Mouse (Mus musculus) limb, embryonic 14.5 days (tissue): ENCODE measurements around the gene Gps2. TPM values are rescaled to one million over a fixed set of nuclear protein-coding genes. Genes with fewer than 3 reads are reported as not detected.

Source experiments
- ATAC-seq: fragments of 200-750 bp; cut with Nextera tagmentation; 2 replicates; pipeline ENCODE4 v1.8.0; 2017; ENCODE audit warnings: low read depth, moderate number of reproducible peaks, moderate TSS enrichment; ENCODE audit not compliant: low FRiP score
- DNase-seq: peaks from one replicate; pipeline ENCODE4 v3.0.0-alpha.2; 2015; ENCODE audit warnings: low spot score
- H3K27ac ChIP-seq: fragments of 300-500 bp; sonication (generic); replicated peaks from 2 replicates; pipeline ENCODE4 v1.5.1; 2014; ENCODE audit warnings: low read depth, mild to moderate bottlenecking, low read length, moderate library complexity, mixed read lengths
- H3K27me3 ChIP-seq: fragments of 300-500 bp; sonication (generic); 2 replicates; pipeline ENCODE4 v1.6.1; 2014; ENCODE audit warnings: low read length, mixed read lengths; ENCODE audit not compliant: control insufficient read depth, insufficient read depth
- H3K36me3 ChIP-seq: fragments of 300-500 bp; sonication (generic); 2 replicates; pipeline ENCODE4 v1.6.1; 2014; ENCODE audit warnings: mild to moderate bottlenecking, low read length, moderate library complexity, mixed read lengths; ENCODE audit not compliant: control insufficient read depth, insufficient read depth
- H3K4me1 ChIP-seq: fragments of 300-500 bp; sonication (generic); 2 replicates; pipeline ENCODE4 v1.6.1; 2014; ENCODE audit warnings: antibody characterized with exemption, low read length, mixed read lengths; ENCODE audit not compliant: control insufficient read depth, insufficient read depth
- H3K4me2 ChIP-seq: fragments of 300-500 bp; sonication (generic); replicated peaks from 2 replicates; pipeline ENCODE4 v1.6.1; 2014; ENCODE audit warnings: low read depth, mild to moderate bottlenecking, low read length, moderate library complexity; ENCODE audit not compliant: severe bottlenecking
- H3K4me3 ChIP-seq: fragments of 300-500 bp; sonication (generic); replicated peaks from 2 replicates; pipeline ENCODE4 v1.5.1; 2014; ENCODE audit warnings: low read length
- H3K9ac ChIP-seq: fragments of 300-500 bp; sonication (generic); 2 replicates; pipeline ENCODE4 v1.6.1; 2014; ENCODE audit warnings: mild to moderate bottlenecking, low read depth, low read length, moderate library complexity; ENCODE audit not compliant: severe bottlenecking
- H3K9me3 ChIP-seq: fragments of 300-500 bp; sonication (generic); 2 replicates; pipeline ENCODE4 v1.6.1; 2016; ENCODE audit warnings: low read length; ENCODE audit not compliant: control insufficient read depth
- POLR2A ChIP-seq: fragments of 200-500 bp; IDR thresholded peaks from 2 replicates; pipeline ENCODE4 v1.8.0; 2012; ENCODE audit warnings: inconsistent platforms, mild to moderate bottlenecking, moderate library complexity, borderline replicate concordance; ENCODE audit not compliant: insufficient read depth, insufficient read length; ENCODE audit errors: extremely low read depth
- WGBS: fragments of 180-500 bp; shearing (Covaris S2); extraction: QIAGEN DNeasy Blood & Tissue Kit; methylation state at CpG from one replicate; pipeline ENCODE4 v1.1.7; 2014; 5-methylcytosine and 5-hydroxymethylcytosine counted together
- polyA plus RNA-seq, 2 experiments: library from polyadenylated mRNA; depleted of rRNA in 1 of 2; stranded (reverse) in 1 of 2; unstranded in 1 of 2; fragments of >200 nt; fragmentation: Nextera tagmentation in 1 of 2; extraction: Ambion mirVana in 1 of 2; gene quantifications; 2 replicates each; pipeline versions ENCODE4 v1.2.1 to v1.2.3; 2012 to 2014

Gene Gps2
- polyA plus RNA-seq, 2 experiments: 67.3 to 94.0 TPM

DNA sequence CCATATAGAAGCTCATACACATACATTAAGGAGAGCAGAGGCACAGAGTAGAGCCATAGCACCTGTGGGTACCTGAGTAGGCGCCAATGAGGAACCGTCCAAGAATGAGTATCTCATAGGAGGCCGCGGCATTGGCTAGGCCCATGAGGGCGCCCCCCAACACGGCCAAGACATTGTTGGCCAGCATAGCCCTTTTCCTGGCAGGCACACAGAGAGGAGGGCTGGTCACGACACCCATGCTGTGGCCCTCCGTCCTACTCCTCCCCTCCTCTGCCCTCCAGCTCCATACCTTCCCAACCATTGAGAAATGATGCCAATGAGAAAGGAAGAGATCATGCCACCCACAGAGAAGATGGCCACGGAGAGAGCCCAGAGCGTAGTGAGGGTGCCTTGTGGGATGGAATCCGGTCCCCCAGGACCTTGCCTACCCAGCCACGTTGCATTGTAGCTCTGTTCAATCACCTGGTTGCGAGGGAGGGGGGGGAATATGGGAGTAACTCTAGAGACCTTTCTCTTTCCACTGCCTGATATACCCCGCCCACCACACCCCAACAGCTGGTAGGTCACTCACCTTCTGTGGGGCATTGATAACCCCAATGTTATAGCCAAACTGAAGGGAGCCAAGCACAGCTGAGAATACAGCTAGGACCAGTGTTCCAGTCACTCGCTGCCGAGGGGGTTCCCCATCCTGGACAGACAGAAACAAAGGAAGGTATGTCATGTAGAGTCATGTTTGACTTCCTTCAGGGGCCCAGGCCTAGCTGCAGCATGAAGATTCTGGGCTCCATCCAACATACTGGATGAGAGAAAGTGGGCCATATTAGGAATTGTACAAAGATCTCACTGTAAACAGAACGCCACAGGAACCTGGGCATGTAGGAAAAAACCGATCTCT is 32.6 kb downstream of the Gps2 start:
- no peak overlapping the region for H3K9ac ChIP-seq
- H3K36me3 ChIP-seq: peaks cover 37% of the 10 kb centered on the region
- ATAC-seq (no peak), DNase-seq (no peak)
- no peaks in the 10 kb centered on the region for H3K27me3 ChIP-seq
- no peak for TF ChIP-seq POLR2A
- H3K27ac ChIP-seq: no peak overlapping the region
- peak overlapping the region; percentile 85 for H3K4me2 ChIP-seq
- H3K9me3 ChIP-seq: no peaks in the 10 kb centered on the region
- peak overlapping the region; percentile 59 for H3K4me3 ChIP-seq
- peaks cover 19% of the 10 kb centered on the region for H3K4me1 ChIP-seq
- 91% methylated on average over 18 of the region's 18 CpGs for WGBS

DNA sequence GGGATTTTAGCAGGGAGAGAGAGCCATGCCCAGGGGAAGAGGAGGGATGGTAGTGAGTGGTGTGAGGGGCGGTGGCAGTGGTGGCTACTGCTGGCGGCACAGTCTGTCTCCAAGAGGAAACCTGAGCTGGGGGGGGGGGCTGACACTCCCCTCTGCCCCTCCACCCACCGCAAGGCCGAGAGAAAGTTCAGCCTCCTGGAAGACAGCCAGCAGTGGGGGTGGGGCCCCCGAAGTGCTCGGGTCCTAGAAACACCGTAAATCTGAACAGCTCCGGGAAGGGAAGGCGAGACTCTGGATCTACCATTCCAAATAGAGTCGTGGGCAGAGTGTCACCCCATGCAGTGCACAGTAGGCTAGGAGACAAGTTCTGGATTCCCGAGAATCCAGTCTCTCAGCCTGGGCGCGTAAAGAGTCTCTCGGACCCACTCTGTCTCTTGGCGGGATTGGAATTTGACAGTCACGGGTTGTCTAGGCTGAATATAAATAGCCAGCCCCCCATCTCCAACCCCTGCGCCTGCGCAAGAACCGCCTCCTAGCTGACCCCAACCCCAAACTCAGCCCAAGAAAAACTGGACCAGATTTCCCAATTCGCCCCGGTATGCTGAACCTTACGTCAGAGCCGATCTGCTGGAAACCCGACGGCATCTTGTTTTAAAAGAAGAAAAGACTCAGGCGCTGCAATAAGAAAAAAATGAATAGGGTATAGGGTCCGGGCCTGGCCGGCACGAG is 33.8 kb downstream of the Gps2 start:
- peak overlapping the region; percentile 59 for H3K4me3 ChIP-seq
- TF ChIP-seq POLR2A: no peak
- DNase-seq (peak; percentile 70), ATAC-seq (peak; percentile 48)
- H3K27me3 ChIP-seq: no peaks in the 10 kb centered on the region
- no peaks in the 10 kb centered on the region for H3K9me3 ChIP-seq
- peak overlapping the region; percentile 79 for H3K27ac ChIP-seq
- WGBS: 1% methylated on average over 28 of the region's 29 CpGs
- H3K4me1 ChIP-seq: peaks cover 19% of the 10 kb centered on the region
- H3K9ac ChIP-seq: peak overlapping the region; percentile 70
- peak overlapping the region; percentile 85 for H3K4me2 ChIP-seq
- H3K36me3 ChIP-seq: peaks cover 34% of the 10 kb centered on the region

DNA sequence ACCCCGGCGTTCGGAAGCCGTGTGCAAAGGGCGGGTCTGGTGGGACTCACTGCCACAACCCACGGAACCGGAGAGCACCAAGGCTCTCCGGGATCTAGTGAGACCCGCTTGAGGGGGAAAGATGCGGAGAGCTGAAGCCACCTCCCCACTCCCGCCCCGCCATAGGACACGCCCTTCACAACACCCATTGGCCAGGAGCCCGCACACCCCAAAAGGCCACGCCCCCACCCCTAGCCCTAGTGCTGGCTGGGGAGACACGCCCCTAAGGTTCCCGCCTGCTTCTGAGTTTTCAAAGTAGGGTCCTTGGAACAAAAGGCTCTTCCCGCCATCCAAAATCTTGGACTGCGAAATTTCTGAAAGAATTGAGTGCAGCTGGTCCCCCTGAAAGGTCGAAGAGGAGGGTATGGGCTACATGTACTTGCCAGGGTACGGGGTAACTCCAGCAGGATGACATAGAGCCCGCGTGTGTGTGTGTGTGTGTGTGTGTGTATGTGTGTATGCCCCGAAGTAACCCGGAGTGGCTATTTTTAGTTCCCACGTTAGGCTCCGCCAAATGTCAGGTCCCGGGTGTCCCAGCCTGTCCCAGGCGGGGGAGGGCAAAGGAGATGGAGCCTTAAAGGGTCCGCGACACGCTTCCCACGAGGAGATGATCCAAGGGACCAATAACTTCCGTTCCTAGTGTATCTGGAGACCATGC is 34.5 kb downstream of the Gps2 start, which contains the start of gene Slc2a4:
Gene Slc2a4 (minus strand): TSS at position 123 of the 697 bp plus-strand sequence.
- H3K9ac ChIP-seq: peak within 1 kb of the TSS; percentile 70
- peak; percentile 76; the same call in 1 of the 2 replicates for TF ChIP-seq POLR2A
- 2% methylated on average over 33 of the region's 34 CpGs for WGBS

DNA sequence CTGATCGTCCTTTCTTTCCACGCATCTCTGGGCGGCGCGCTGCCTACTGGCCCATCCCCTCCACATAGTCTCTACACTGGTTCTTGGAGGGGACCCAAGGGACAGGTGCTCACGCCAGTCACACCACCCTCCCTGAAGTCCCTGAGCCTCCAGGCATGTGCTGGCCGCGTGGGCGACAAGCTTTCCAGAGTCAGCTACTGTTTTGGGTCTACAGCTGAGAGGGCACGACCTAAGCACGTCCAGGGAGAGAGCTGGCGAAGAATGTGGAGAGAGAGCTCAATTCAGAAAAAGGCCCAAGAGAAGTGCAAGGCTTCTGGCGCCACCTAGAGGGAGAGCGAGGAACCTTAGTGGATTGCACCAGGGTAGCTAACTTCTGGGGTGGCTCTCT is 35.1 kb downstream of the Gps2 start:
- WGBS: 0% methylated on average over 14 of the region's 14 CpGs

More for the DNA sequence above, 34.5 kb downstream of the Gps2 start, which contains the start of gene Slc2a4:
- peak within 1 kb of the TSS; percentile 90 for H3K27ac ChIP-seq
- peaks cover 27% of the 10 kb centered on the region for H3K36me3 ChIP-seq
- no peaks in the 10 kb centered on the region for H3K9me3 ChIP-seq
- no peaks in the 10 kb centered on the region for H3K27me3 ChIP-seq
- peak within 1 kb of the TSS; percentile 59 for H3K4me3 ChIP-seq
- peak within 1 kb of the TSS; percentile 85 for H3K4me2 ChIP-seq
- H3K4me1 ChIP-seq: peaks cover 19% of the 10 kb centered on the region
- DNase-seq (peak; percentile 97), ATAC-seq (peak; percentile 93)

More for the DNA sequence above, 35.1 kb downstream of the Gps2 start:
- peak; percentile 61; the same call in 1 of the 2 replicates for TF ChIP-seq POLR2A
- peak overlapping the region; percentile 59 for H3K4me3 ChIP-seq
- peaks cover 19% of the 10 kb centered on the region for H3K4me1 ChIP-seq
- peak overlapping the region; percentile 90 for H3K27ac ChIP-seq
- no peaks in the 10 kb centered on the region for H3K9me3 ChIP-seq
- peaks cover 23% of the 10 kb centered on the region for H3K36me3 ChIP-seq
- H3K4me2 ChIP-seq: peak overlapping the region; percentile 85
- peak overlapping the region; percentile 70 for H3K9ac ChIP-seq
- peak; percentile 48 for ATAC-seq
- no peaks in the 10 kb centered on the region for H3K27me3 ChIP-seq
- peak; percentile 90 for DNase-seq
